Mouse (Mus musculus): ENCODE measurements around the gene Jazf1. TPM values are rescaled to one million over a fixed set of nuclear protein-coding genes. Genes with fewer than 3 reads are reported as not detected.

The Jazf1 gene
- polyA plus RNA-seq, 1 experiment = 0.27 TPM

DNA sequence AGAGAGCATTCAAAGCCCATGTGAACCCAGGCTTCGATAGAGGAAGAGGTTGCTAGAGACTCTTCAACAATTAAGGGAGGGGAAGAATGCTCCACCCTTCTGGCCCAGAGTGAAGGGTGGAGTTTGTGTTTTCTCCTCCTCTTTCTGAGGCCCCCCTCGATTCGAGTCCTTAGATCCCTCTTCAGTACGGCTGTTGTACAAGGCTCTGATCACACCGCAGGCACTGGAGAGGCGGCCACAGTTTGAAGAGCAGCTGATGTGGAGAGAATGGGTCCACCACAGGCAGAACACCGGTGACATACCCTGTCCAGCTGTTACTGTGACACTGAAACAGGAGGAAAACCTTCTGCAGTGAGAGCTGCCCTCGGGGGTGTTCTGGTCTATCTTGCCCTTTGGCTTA, 292.5 kb downstream of the Jazf1 start:
- WGBS = 73% methylated on average over 8 of the region's 8 CpGs
- no peaks in the 10 kb centered on the region for H3K4me1 ChIP-seq (ENCODE audit: control insufficient read depth, insufficient read depth, insufficient read length, low read length)
- no peaks in the 10 kb centered on the region for H3K27me3 ChIP-seq (ENCODE audit: control insufficient read depth, insufficient read depth, low read length)
- no peak overlapping the region for H3K27ac ChIP-seq (ENCODE audit: insufficient read depth, low read depth, low read length)
- TF ChIP-seq POLR2A (IDR thresholded peaks at IDR 0.05; ENCODE audit: low read depth, low read length) (no peak), CTCF (IDR thresholded peaks at IDR 0.05; ENCODE audit: extremely low read depth, insufficient read length, insufficient replicate concordance, low read depth, low read length) (no peak)
- no peaks in the 10 kb centered on the region for H3K36me3 ChIP-seq (ENCODE audit: control insufficient read depth, insufficient read depth, low read length)
- no peak overlapping the region for H3K4me3 ChIP-seq (ENCODE audit: low read depth, low read length)

DNA sequence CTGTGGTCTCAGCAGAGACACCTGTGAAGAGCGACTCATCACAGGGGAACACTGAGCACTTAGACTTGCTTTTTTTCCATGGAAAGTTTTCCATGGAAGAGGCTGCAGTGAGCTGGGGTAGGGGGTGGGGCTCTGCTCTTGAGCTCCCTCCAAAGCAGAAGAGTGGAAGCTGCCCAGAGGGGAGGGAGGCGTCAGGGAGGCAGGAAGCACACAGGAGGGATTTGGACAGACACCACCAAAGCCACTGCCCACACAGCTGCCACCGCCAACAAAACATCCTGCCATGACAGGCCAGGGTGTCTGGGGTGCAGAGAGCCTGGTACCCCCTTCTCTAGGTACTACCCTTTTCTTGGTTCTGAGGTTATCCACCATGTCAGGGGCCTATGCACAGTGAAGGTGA, 293.1 kb downstream of the Jazf1 start:
- no peak overlapping the region for H3K27ac ChIP-seq (ENCODE audit: insufficient read depth, low read depth, low read length)
- 84% methylated on average over 3 of the region's 3 CpGs for WGBS
- H3K36me3 ChIP-seq (ENCODE audit: control insufficient read depth, insufficient read depth, low read length) = no peaks in the 10 kb centered on the region; the same call in 1 of the 2 replicates
- no peak overlapping the region for H3K4me3 ChIP-seq (ENCODE audit: low read depth, low read length)
- TF ChIP-seq POLR2A (IDR thresholded peaks at IDR 0.05; ENCODE audit: low read depth, low read length) = no peak
- no peaks in the 10 kb centered on the region for H3K27me3 ChIP-seq (ENCODE audit: control insufficient read depth, insufficient read depth, low read length)
- no peaks in the 10 kb centered on the region for H3K4me1 ChIP-seq (ENCODE audit: control insufficient read depth, insufficient read depth, insufficient read length, low read length)

DNA sequence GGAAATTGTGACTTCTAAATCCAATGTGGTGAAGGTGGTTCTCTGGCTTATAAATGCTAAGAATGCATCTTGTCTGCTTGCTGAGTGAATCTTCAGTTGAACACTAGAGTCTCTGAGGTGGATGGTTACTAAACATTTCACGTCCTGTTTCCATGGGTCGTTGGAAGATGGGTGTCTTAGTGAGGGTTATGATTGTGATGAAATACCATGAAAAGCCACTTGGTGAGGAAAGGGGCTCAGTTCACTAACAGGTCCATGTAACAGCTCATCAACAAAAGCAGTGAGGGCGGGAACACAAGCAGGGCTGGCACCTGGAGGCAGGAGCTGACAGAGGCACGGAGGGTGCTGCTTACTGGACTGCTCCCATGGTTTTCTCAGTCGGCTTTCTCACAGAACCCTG, 295.3 kb downstream of the Jazf1 start:
- 65% methylated on average over 5 of the region's 5 CpGs for WGBS
- Histone ChIP-seq H3K36me3 (ENCODE audit: control insufficient read depth, insufficient read depth, low read length) (peaks cover 17% of the 10 kb centered on the region), H3K27me3 (ENCODE audit: control insufficient read depth, insufficient read depth, low read length) (no peaks in the 10 kb centered on the region), H3K4me1 (ENCODE audit: control insufficient read depth, insufficient read depth, insufficient read length, low read length) (no peaks in the 10 kb centered on the region), H3K27ac (ENCODE audit: insufficient read depth, low read depth, low read length) (no peak overlapping the region), H3K4me3 (ENCODE audit: low read depth, low read length) (no peak overlapping the region)
- TF ChIP-seq POLR2A (IDR thresholded peaks at IDR 0.05; ENCODE audit: low read depth, low read length) = no peak
- no peak for TF ChIP-seq CTCF (IDR thresholded peaks at IDR 0.05; ENCODE audit: extremely low read depth, insufficient read length, insufficient replicate concordance, low read depth, low read length)

DNA sequence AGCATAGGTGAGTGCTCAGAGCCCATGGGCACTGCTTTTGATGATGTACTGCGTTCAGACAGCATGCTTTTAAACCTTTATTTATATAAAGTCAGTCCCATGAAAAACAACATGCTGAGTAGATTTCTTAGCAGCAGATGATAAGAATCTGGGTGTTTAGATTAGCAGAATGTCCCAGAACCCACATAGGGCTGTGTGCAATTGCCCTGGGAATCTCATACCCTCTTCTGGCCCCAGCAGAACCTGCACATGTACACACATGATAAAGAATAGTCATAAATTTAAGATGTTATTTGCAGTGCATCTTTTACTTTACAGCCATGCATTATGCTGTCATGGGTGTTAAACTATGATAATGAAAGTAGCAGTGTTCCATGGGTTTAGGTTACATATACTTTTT, 297.6 kb downstream of the Jazf1 start:
- 77% methylated on average over 1 of the region's 1 CpGs for WGBS
- Histone ChIP-seq H3K27me3 (ENCODE audit: control insufficient read depth, insufficient read depth, low read length) (no peaks in the 10 kb centered on the region), H3K27ac (ENCODE audit: insufficient read depth, low read depth, low read length) (no peak overlapping the region), H3K4me3 (ENCODE audit: low read depth, low read length) (no peak overlapping the region), H3K4me1 (ENCODE audit: control insufficient read depth, insufficient read depth, insufficient read length, low read length) (no peaks in the 10 kb centered on the region), H3K36me3 (ENCODE audit: control insufficient read depth, insufficient read depth, low read length) (peaks cover 33% of the 10 kb centered on the region)
- TF ChIP-seq POLR2A (IDR thresholded peaks at IDR 0.05; ENCODE audit: low read depth, low read length) (no peak), CTCF (IDR thresholded peaks at IDR 0.05; ENCODE audit: extremely low read depth, insufficient read length, insufficient replicate concordance, low read depth, low read length) (no peak)

DNA sequence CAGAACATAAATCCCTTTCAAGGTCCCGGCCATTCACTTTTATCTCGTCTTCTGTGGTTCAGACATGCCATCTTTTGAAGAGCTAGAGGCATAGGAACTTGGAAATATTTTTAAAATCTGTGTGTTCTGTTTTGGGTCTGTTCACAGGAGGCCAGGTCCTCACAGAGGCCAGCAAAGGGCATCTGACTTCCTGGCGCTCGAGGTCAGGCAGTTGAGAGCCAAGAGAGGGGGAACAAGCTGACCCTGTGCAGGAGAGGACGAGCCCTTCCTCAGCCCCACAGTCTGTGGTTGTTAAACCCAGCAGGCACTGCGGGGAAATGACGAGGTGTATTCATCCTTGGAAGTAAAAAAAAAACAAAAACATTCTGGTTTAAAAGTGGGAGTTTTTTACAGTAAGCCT, 303.2 kb downstream of the Jazf1 start:
- H3K27me3 ChIP-seq (ENCODE audit: control insufficient read depth, insufficient read depth, low read length) = no peaks in the 10 kb centered on the region
- H3K36me3 ChIP-seq (ENCODE audit: control insufficient read depth, insufficient read depth, low read length) = peaks cover 63% of the 10 kb centered on the region
- no peak for TF ChIP-seq POLR2A (IDR thresholded peaks at IDR 0.05; ENCODE audit: low read depth, low read length)
- no peak for TF ChIP-seq CTCF (IDR thresholded peaks at IDR 0.05; ENCODE audit: extremely low read depth, insufficient read length, insufficient replicate concordance, low read depth, low read length)
- 85% methylated on average over 7 of the region's 7 CpGs for WGBS
- H3K4me1 ChIP-seq (ENCODE audit: control insufficient read depth, insufficient read depth, insufficient read length, low read length) = no peaks in the 10 kb centered on the region
- H3K27ac ChIP-seq (ENCODE audit: insufficient read depth, low read depth, low read length) = no peak overlapping the region
- H3K4me3 ChIP-seq (ENCODE audit: low read depth, low read length) = no peak overlapping the region

DNA sequence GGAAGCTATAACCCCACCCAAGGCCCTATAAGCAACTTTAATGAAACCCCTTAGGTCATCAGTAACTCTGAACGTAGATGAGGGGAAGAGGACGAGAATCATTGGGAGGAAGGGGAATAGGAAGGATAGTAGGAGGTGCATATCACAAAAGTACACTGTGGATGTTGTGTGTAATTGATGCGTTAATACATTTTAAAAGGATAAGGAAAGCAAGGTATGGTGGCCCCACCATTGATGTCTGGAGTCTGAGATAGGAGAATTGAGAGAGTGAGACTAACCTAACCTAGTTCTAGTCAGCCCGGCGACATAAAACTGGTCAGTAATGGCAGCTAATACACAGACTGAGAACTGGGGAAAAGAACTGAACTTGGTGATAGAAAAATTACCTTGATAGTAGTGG, 315.6 kb downstream of the Jazf1 start:
- H3K36me3 ChIP-seq (ENCODE audit: control insufficient read depth, insufficient read depth, low read length) = peaks cover 48% of the 10 kb centered on the region
- H3K4me1 ChIP-seq (ENCODE audit: control insufficient read depth, insufficient read depth, insufficient read length, low read length) = no peaks in the 10 kb centered on the region
- no peak overlapping the region for H3K4me3 ChIP-seq (ENCODE audit: low read depth, low read length)
- 95% methylated on average over 5 of the region's 5 CpGs for WGBS
- no peak overlapping the region for H3K27ac ChIP-seq (ENCODE audit: insufficient read depth, low read depth, low read length)
- TF ChIP-seq CTCF (IDR thresholded peaks at IDR 0.05; ENCODE audit: extremely low read depth, insufficient read length, insufficient replicate concordance, low read depth, low read length) (no peak), POLR2A (IDR thresholded peaks at IDR 0.05; ENCODE audit: low read depth, low read length) (no peak)
- no peaks in the 10 kb centered on the region for H3K27me3 ChIP-seq (ENCODE audit: control insufficient read depth, insufficient read depth, low read length)

DNA sequence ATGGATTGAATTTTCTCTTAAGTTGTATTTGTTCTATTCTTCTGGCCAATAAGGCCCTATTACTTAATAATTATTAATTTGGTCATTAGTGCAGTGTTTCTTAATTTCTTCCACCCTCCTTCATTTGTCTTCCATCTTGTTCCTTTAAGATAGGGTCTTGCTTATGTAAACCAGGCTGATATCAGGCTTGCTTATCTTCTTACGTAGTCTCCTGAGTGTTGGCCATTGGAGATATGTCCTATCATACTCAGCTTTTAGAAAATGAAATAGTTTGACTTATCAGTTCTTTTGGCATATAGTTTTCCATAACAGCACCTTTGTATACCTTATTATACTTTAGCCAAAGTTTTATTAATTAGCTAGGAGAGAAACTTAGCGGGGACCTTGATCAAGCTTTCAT, 333.8 kb downstream of the Jazf1 start:
- H3K4me3 ChIP-seq (ENCODE audit: low read depth, low read length) = no peak overlapping the region
- WGBS = 84% methylated on average over 2 of the region's 2 CpGs
- peaks cover 57% of the 10 kb centered on the region for H3K36me3 ChIP-seq (ENCODE audit: control insufficient read depth, insufficient read depth, low read length)
- H3K27ac ChIP-seq (ENCODE audit: insufficient read depth, low read depth, low read length) = no peak overlapping the region
- H3K4me1 ChIP-seq (ENCODE audit: control insufficient read depth, insufficient read depth, insufficient read length, low read length) = no peaks in the 10 kb centered on the region
- no peaks in the 10 kb centered on the region for H3K27me3 ChIP-seq (ENCODE audit: control insufficient read depth, insufficient read depth, low read length)
- TF ChIP-seq CTCF (IDR thresholded peaks at IDR 0.05; ENCODE audit: extremely low read depth, insufficient read length, insufficient replicate concordance, low read depth, low read length) = no peak
- no peak for TF ChIP-seq POLR2A (IDR thresholded peaks at IDR 0.05; ENCODE audit: low read depth, low read length)

DNA sequence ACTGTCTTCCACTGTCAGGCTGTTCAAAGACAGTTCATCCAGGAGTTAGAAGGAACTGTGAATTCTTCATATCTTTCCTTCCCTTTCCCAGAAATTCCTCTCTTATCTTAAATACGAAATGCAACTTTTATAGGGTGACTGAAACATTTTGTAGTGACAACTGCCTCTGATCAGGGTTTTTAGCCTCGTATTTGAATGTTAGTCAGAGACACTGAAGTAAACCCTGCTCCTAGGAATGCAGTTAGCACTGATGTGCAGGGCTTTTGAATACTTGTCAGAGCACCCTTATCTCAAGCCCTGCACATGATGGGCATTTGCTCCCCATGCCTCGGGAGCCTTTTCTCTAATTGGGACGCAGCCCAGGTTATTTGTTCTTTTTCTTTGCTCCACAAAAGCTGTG, 338.1 kb downstream of the Jazf1 start:
- H3K36me3 ChIP-seq (ENCODE audit: control insufficient read depth, insufficient read depth, low read length) = peaks cover 59% of the 10 kb centered on the region
- no peaks in the 10 kb centered on the region for H3K27me3 ChIP-seq (ENCODE audit: control insufficient read depth, insufficient read depth, low read length)
- H3K4me1 ChIP-seq (ENCODE audit: control insufficient read depth, insufficient read depth, insufficient read length, low read length) = no peaks in the 10 kb centered on the region
- no peak overlapping the region for H3K4me3 ChIP-seq (ENCODE audit: low read depth, low read length)
- WGBS = 56% methylated on average over 4 of the region's 4 CpGs
- no peak overlapping the region for H3K27ac ChIP-seq (ENCODE audit: insufficient read depth, low read depth, low read length)
- no peak for TF ChIP-seq CTCF (IDR thresholded peaks at IDR 0.05; ENCODE audit: extremely low read depth, insufficient read length, insufficient replicate concordance, low read depth, low read length)
- no peak for TF ChIP-seq POLR2A (IDR thresholded peaks at IDR 0.05; ENCODE audit: low read depth, low read length)
